Mouse (Mus musculus): ENCODE measurements around the gene Kyat1.

GRCm38 (mm10) chr2:30242509-30242908 lies 36.9 kb upstream of the Kyat1 start:
- no peak for TF ChIP-seq MAFK (IDR thresholded peaks at IDR 0.05; ENCODE audit: insufficient read depth, low read depth, low read length)
- no peak for TF ChIP-seq CHD2 (IDR thresholded peaks at IDR 0.05; ENCODE audit: low read depth, low read length)
- TF ChIP-seq ZNF384 (IDR thresholded peaks at IDR 0.05; ENCODE audit: low read depth, low read length), result no peak
- no peak for TF ChIP-seq HCFC1 (IDR thresholded peaks at IDR 0.05; ENCODE audit: borderline replicate concordance, insufficient read depth, low read length)
